Mouse (Mus musculus) embryonic facial prominence, embryonic 11.5 days (tissue): ENCODE measurements at regions not wholly inside any gene's neighbourhood (a gene's known extent, or its start where the extent isn't known, plus 50 kb on each side); places are given as distances from the start of the nearest gene placed in this dataset.

Source experiments
- ATAC-seq: fragments of 200-750 bp; cut with Nextera tagmentation; replicated peaks from 2 replicates; pipeline ENCODE4 v1.8.0; 2017; ENCODE audit warnings: low read depth; ENCODE audit not compliant: insufficient number of reproducible peaks, low FRiP score, low TSS enrichment
- DNase-seq: peaks from one replicate; pipeline ENCODE4 v3.0.0-alpha.2; 2015; ENCODE audit warnings: low spot score
- H3K27ac ChIP-seq: fragments of 300-500 bp; sonication (generic); replicated peaks from 2 replicates; pipeline ENCODE4 v1.5.1; 2014; ENCODE audit warnings: mild to moderate bottlenecking, low read depth, low read length, control low read depth
- H3K27me3 ChIP-seq: fragments of 300-500 bp; sonication (generic); 2 replicates; pipeline ENCODE4 v1.6.1; 2014; ENCODE audit warnings: mild to moderate bottlenecking, low read length, moderate library complexity, mixed read lengths; ENCODE audit not compliant: control insufficient read depth, insufficient read depth
- H3K36me3 ChIP-seq: fragments of 300-500 bp; sonication (generic); replicated peaks from 2 replicates; pipeline ENCODE4 v1.6.1; 2014; ENCODE audit warnings: low read depth, mild to moderate bottlenecking, low read length, moderate library complexity, mixed read lengths; ENCODE audit not compliant: control insufficient read depth, insufficient read depth
- H3K4me1 ChIP-seq: fragments of 300-500 bp; sonication (generic); 2 replicates; pipeline ENCODE4 v1.6.1; 2014; ENCODE audit warnings: low read length, mixed read lengths; ENCODE audit not compliant: control insufficient read depth, insufficient read depth
- H3K4me2 ChIP-seq: fragments of 300-500 bp; sonication (generic); 2 replicates; pipeline ENCODE4 v1.6.1; 2014; ENCODE audit warnings: low read depth, mild to moderate bottlenecking, control low read depth, low read length, moderate library complexity
- H3K4me3 ChIP-seq: fragments of 300-500 bp; sonication (generic); 2 replicates; pipeline ENCODE4 v1.5.1; 2014; ENCODE audit warnings: low read depth, low read length, control low read depth
- H3K9ac ChIP-seq: fragments of 300-500 bp; sonication (generic); replicated peaks from 2 replicates; pipeline ENCODE4 v1.6.1; 2014; ENCODE audit warnings: mild to moderate bottlenecking, control low read depth, low read length
- H3K9me3 ChIP-seq: fragments of 300-500 bp; sonication (generic); replicated peaks from 2 replicates; pipeline ENCODE4 v1.6.1; 2016; ENCODE audit warnings: mild to moderate bottlenecking, low read length, inconsistent platforms, mixed read lengths; ENCODE audit not compliant: control insufficient read depth
- WGBS: fragments of 180-500 bp; shearing (Covaris S2); extraction: QIAGEN DNeasy Blood & Tissue Kit; methylation state at CpG from one replicate; pipeline ENCODE4 v1.1.7; 2014; 5-methylcytosine and 5-hydroxymethylcytosine counted together

- DNase-seq, result peak; percentile 49
- H3K4me2 ChIP-seq, result no peak overlapping the region
- H3K27ac ChIP-seq, result no peak overlapping the region
- no peak for ATAC-seq
- no peak overlapping the region for H3K4me3 ChIP-seq
- no peak overlapping the region for H3K9ac ChIP-seq
- no peaks in the 10 kb centered on the region for H3K27me3 ChIP-seq
- H3K36me3 ChIP-seq, result no peaks in the 10 kb centered on the region
- no peaks in the 10 kb centered on the region for H3K9me3 ChIP-seq
- no peaks in the 10 kb centered on the region for H3K4me1 ChIP-seq
These were observed 167.8 kb upstream of the Amot start for GRCm38 (mm10) chrX:145672776-145673175.

GRCm38 (mm10) chrX:145651647-145652046 is 146.7 kb upstream of the Amot start:
- Histone ChIP-seq H3K36me3 (no peaks in the 10 kb centered on the region), H3K4me1 (no peaks in the 10 kb centered on the region), H3K27ac (no peak overlapping the region), H3K4me2 (no peak overlapping the region), H3K9ac (no peak overlapping the region), H3K4me3 (no peak overlapping the region), H3K9me3 (no peaks in the 10 kb centered on the region), H3K27me3 (no peaks in the 10 kb centered on the region)
- ATAC-seq (no peak), DNase-seq (no peak)
- 67% methylated on average over 2 of the region's 2 CpGs for WGBS

- no peak overlapping the region for H3K27ac ChIP-seq
- no peaks in the 10 kb centered on the region for H3K36me3 ChIP-seq
- no peak overlapping the region for H3K4me2 ChIP-seq
- no peaks in the 10 kb centered on the region for H3K27me3 ChIP-seq
- DNase-seq (no peak), ATAC-seq (no peak)
- H3K9me3 ChIP-seq, result no peaks in the 10 kb centered on the region
- WGBS, result 62% methylated on average over 3 of the region's 3 CpGs
- H3K9ac ChIP-seq, result no peak overlapping the region
- no peaks in the 10 kb centered on the region for H3K4me1 ChIP-seq
- H3K4me3 ChIP-seq, result no peak overlapping the region
These were observed 114.7 kb upstream of the Amot start for GRCm38 (mm10) chrX:145619649-145620048.

GRCm38 (mm10) chrX:145602085-145602484 is 97.1 kb upstream of the Amot start:
- Histone ChIP-seq H3K27me3 (no peaks in the 10 kb centered on the region), H3K9me3 (no peaks in the 10 kb centered on the region), H3K4me1 (no peaks in the 10 kb centered on the region), H3K4me2 (no peak overlapping the region), H3K9ac (no peak overlapping the region), H3K36me3 (no peaks in the 10 kb centered on the region), H3K27ac (no peak overlapping the region), H3K4me3 (no peak overlapping the region)
- DNase-seq (no peak), ATAC-seq (no peak)
- 87% methylated on average over 10 of the region's 10 CpGs for WGBS

GRCm38 (mm10) chrX:145590733-145591132 is 85.8 kb upstream of the Amot start:
- Histone ChIP-seq H3K36me3 (no peaks in the 10 kb centered on the region), H3K27ac (no peak overlapping the region), H3K27me3 (no peaks in the 10 kb centered on the region), H3K9me3 (no peaks in the 10 kb centered on the region), H3K4me1 (no peaks in the 10 kb centered on the region), H3K4me2 (no peak overlapping the region), H3K9ac (no peak overlapping the region), H3K4me3 (no peak overlapping the region)
- 57% methylated on average over 1 of the region's 1 CpGs for WGBS
- DNase-seq (no peak), ATAC-seq (no peak)

- no peak overlapping the region for H3K4me3 ChIP-seq
- H3K27me3 ChIP-seq, result no peaks in the 10 kb centered on the region
- no peak overlapping the region for H3K9ac ChIP-seq
- H3K27ac ChIP-seq, result no peak overlapping the region
- ATAC-seq (no peak), DNase-seq (no peak)
- H3K36me3 ChIP-seq, result no peaks in the 10 kb centered on the region
- H3K4me2 ChIP-seq, result no peak overlapping the region
- H3K9me3 ChIP-seq, result no peaks in the 10 kb centered on the region
- no peaks in the 10 kb centered on the region for H3K4me1 ChIP-seq
- WGBS, result 76% methylated on average over 3 of the region's 3 CpGs
These were observed 62.5 kb upstream of the Amot start for GRCm38 (mm10) chrX:145567528-145567927.

- Histone ChIP-seq H3K4me2 (no peak overlapping the region), H3K4me1 (no peaks in the 10 kb centered on the region), H3K9ac (no peak overlapping the region), H3K4me3 (no peak overlapping the region), H3K27ac (no peak overlapping the region), H3K9me3 (no peaks in the 10 kb centered on the region), H3K36me3 (no peaks in the 10 kb centered on the region), H3K27me3 (no peaks in the 10 kb centered on the region)
- no peak for DNase-seq
- no peak for ATAC-seq
- 81% methylated on average over 2 of the region's 2 CpGs for WGBS
These were observed 62.1 kb upstream of the Amot start for GRCm38 (mm10) chrX:145567073-145567472.

GRCm38 (mm10) chrX:145558881-145559280 is 53.9 kb upstream of the Amot start:
- Histone ChIP-seq H3K36me3 (no peaks in the 10 kb centered on the region), H3K4me2 (no peak overlapping the region), H3K9ac (no peak overlapping the region), H3K4me1 (no peaks in the 10 kb centered on the region), H3K4me3 (no peak overlapping the region), H3K27me3 (no peaks in the 10 kb centered on the region), H3K9me3 (no peaks in the 10 kb centered on the region), H3K27ac (no peak overlapping the region)
- 80% methylated on average over 1 of the region's 1 CpGs for WGBS
- no peak for DNase-seq
- no peak for ATAC-seq
